Mouse (Mus musculus): ENCODE results near the gene Sh3bgrl2. TPM values are rescaled to one million over a fixed set of nuclear protein-coding genes. Genes with fewer than 3 reads are reported as not detected.
A peak's percentile ranks its signal among the peaks of the same experiment; 100 is the strongest.
"Not testable (repeated sequence)": the region's sequence is repeated elsewhere in the genome, so short reads cannot be mapped to it uniquely, and the experiment has no call there.

Gene Sh3bgrl2
- polyA plus RNA-seq (2012; rRNA removed) = 13.8 and 14.3 TPM in 2 replicates

DNA sequence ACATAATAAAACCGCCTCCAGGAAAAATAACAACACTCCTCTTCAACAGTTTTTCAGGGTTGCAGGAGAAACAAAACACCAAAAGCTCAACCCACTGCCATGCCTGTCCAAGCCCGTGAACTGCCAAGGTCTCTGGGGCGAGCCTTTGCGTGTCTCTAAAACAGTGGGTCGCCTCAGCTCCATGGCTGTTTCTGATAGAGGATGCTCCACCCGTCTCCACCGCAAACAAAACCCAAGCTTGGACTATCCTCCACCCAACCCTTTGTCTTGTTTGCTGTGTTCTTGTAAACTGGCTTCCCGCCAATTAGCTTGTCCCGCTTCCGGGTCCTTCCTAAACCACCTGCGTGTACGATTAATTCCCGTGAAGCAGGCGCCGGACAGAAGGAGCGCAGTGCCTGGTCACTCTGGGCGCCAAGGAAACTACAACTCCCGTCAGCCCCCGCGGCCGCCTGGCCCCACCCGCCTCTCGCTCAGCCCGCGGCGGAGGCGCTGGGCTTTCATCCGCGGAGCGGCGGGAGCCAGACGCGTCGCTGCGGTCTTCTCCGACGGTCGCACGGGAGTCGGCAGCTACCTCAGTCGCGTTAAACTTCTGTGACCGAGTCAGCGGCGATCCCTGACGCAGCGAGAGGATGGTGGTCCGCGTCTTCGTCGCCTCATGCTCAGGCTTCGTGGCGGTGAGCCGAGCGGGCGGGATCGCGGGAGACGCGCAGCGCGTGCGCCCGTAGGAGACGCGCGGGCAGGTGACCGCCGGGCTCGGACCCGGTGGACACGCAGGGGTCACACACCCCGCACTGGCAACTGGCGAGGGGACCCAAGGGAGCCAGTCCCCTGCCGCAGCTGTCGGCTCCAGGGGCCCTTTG, at the start of gene Sh3bgrl2:
Sh3bgrl2 (plus strand) TSS at position 498 of the 860 bp plus-strand sequence.
- no peak within 1 kb of the TSS; the same call in 1 of the 2 replicates for H3K27ac ChIP-seq (ENCODE audit: insufficient read depth, low read length)

DNA sequence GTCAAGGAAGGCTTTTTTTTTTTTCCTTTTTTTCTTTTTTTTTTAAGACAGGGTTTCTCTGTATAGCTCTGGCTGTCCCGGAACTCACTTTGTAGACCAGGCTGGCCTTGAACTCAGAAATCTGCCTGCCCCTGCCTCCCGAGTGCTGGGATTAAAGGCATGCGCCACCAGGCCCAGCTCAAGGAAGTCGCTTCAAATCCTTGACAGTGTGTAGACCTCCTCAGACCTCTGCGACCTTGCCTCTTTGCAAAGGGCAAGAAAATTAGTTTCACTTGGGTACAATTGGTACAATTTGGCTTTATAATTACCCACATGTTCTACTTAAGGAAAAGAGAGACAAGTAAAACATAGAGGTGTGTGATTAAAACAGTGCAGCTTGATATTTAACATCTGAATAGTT, 29.0 kb upstream of the Sh3bgrl2 start:
- H3K27ac ChIP-seq (ENCODE audit: insufficient read depth, low read length); H3K4me3 ChIP-seq (ENCODE audit: insufficient read depth, low read length); H3K4me1 ChIP-seq (ENCODE audit: control insufficient read depth, insufficient read depth, low read length): not testable (repeated sequence)

More for the DNA sequence above, at the start of gene Sh3bgrl2:
- H3K4me1 ChIP-seq (ENCODE audit: control insufficient read depth, insufficient read depth, low read length) = no peaks in the 10 kb centered on the region; the same call in 1 of the 2 replicates
- TF ChIP-seq CTCF (IDR thresholded peaks at IDR 0.05; ENCODE audit: extremely low read depth, insufficient read depth, low read length) (no peak), POLR2A (IDR thresholded peaks at IDR 0.05; ENCODE audit: extremely low read depth, insufficient read depth, low read length) (peak; percentile 79; the same call in 1 of the 2 replicates)
- H3K4me3 ChIP-seq (ENCODE audit: insufficient read depth, low read length) = peak within 1 kb of the TSS; percentile 81

DNA sequence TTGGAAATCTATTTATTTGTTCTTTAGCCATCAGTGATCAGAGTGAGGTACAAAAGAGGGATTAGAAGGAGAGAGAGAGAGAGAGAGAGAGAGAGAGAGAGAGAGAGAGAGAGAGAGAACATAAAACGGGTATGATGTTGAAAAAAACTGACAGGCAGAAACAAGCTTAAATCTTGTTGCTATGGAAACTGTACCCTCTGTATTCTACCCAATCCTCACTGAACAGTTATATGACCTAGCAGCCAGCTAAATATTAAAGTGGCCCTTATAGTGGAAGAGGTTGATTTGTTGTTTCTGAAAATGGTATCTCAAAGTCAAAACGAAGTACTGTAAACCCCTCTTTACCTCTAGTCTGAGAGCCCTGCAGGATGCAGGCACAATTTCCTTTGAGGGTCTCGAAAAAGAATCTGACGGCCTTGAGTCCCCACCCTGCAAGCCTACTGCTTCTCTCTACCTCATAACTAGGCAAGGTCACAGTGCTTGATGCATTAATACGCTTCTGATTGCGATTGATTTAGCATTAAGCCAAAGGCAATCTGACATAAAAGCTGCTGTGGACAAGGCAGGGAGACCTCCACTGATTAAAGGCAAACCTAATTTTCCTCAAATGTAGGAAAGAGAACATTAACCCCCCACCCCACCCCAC, 28.5 kb upstream of the Sh3bgrl2 start:
- H3K4me1 ChIP-seq (ENCODE audit: control insufficient read depth, insufficient read depth, low read length) = no peaks in the 10 kb centered on the region
- no peak overlapping the region for H3K4me3 ChIP-seq (ENCODE audit: insufficient read depth, low read length)
- no peak overlapping the region for H3K27ac ChIP-seq (ENCODE audit: insufficient read depth, low read length)
- TF ChIP-seq CTCF (IDR thresholded peaks at IDR 0.05; ENCODE audit: extremely low read depth, insufficient read depth, low read length) (no peak), POLR2A (IDR thresholded peaks at IDR 0.05; ENCODE audit: extremely low read depth, insufficient read depth, low read length) (no peak)

DNA sequence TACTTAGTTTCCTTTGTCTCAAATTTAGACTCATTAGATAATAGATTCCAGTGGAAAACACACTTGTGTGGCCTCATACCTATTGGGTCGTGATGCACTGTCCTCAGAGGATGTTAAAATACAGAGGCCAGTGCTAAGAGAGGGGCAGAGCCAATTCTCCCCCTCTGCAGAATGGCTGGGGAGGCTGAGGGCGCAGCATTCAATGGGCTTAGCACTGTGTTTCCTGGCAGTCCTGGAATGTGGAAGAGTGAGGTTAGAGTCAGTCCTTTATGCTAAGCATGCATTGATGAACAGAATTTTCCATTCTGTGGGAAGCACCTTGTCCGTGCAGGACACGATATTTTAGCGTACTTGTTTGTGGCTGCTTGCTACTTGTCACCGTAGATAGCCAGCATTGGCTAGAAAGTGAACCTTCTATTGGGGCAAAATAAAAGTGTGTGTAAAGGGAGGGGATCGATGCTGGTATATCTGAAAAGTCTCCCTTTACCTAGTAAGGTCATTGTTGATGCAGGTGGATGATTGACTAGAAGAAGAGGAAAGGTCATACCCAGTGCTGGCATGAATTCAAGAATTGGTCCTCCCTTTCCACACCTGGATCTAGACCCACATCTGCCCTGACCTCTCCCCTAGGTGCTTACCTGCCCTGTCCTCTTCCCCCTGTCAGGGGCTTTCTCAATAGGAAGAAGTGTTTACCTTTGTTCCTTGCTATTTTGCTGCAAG, 20.6 kb upstream of the Sh3bgrl2 start:
- TF ChIP-seq CTCF (IDR thresholded peaks at IDR 0.05; ENCODE audit: extremely low read depth, insufficient read depth, low read length) (no peak), POLR2A (IDR thresholded peaks at IDR 0.05; ENCODE audit: extremely low read depth, insufficient read depth, low read length) (no peak)
- Histone ChIP-seq H3K27ac (ENCODE audit: insufficient read depth, low read length) (no peak overlapping the region), H3K4me1 (ENCODE audit: control insufficient read depth, insufficient read depth, low read length) (no peaks in the 10 kb centered on the region), H3K4me3 (ENCODE audit: insufficient read depth, low read length) (no peak overlapping the region)

DNA sequence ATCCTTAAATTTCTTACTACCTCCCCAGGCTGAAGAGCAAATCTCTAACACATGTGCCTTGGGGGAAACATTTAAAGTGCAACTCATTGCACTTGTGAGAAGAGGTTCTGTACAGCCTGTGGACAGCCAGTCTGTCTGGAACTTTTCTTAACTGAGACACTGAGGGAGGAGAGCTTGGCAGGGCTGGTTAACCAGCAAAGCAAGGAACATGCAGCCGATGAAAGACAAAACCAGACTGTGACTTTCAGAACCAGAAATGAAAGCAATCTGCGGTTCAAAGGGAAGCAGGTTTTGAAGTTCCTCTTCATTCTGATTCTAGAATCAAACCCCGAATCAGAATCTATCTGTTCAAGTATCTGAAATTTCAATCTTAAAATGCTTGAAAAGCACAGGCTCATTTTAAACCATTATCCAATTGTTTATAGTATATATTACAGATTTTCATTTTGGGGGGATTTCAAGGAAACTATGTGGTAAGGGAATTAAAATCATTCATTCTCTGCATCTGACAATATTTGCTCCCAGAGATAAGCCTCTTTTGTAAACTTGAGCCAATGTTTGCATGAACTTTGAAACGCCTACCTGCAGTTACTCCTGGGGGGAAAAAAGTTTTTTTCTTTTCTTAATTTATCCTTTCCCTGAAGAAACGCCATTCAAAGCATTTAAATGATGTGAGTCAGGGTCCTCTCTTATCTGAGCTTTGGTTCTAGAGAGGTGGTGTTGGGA, 14.9 kb upstream of the Sh3bgrl2 start:
- Histone ChIP-seq H3K4me3 (ENCODE audit: insufficient read depth, low read length) (no peak overlapping the region), H3K27ac (ENCODE audit: insufficient read depth, low read length) (no peak overlapping the region), H3K4me1 (ENCODE audit: control insufficient read depth, insufficient read depth, low read length) (no peaks in the 10 kb centered on the region)
- TF ChIP-seq POLR2A (IDR thresholded peaks at IDR 0.05; ENCODE audit: extremely low read depth, insufficient read depth, low read length) = no peak
- TF ChIP-seq CTCF (IDR thresholded peaks at IDR 0.05; ENCODE audit: extremely low read depth, insufficient read depth, low read length) = no peak

DNA sequence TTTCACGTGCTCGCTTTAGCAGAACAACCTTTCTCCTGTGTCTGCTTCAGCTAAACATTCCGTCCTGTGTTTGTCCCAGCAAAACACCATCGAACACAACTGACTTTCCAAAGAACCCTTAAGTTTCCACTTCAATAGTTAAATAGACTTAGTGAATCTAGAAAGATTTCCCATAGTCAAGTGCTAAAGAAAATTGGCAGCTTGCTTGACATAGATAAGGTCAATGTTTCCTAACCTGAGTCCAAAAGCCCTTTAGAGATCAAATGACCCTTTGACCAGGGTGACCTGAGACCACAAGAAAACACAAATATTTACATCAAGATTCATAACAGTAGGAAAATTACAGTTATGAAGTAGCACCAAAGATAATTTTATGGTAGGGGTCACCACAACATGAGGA, 11.2 kb upstream of the Sh3bgrl2 start:
- TF ChIP-seq POLR2A (IDR thresholded peaks at IDR 0.05; ENCODE audit: extremely low read depth, insufficient read depth, low read length) (no peak), CTCF (IDR thresholded peaks at IDR 0.05; ENCODE audit: extremely low read depth, insufficient read depth, low read length) (no peak)
- Histone ChIP-seq H3K4me1 (ENCODE audit: control insufficient read depth, insufficient read depth, low read length) (no peaks in the 10 kb centered on the region), H3K4me3 (ENCODE audit: insufficient read depth, low read length) (no peak overlapping the region), H3K27ac (ENCODE audit: insufficient read depth, low read length) (no peak overlapping the region)

DNA sequence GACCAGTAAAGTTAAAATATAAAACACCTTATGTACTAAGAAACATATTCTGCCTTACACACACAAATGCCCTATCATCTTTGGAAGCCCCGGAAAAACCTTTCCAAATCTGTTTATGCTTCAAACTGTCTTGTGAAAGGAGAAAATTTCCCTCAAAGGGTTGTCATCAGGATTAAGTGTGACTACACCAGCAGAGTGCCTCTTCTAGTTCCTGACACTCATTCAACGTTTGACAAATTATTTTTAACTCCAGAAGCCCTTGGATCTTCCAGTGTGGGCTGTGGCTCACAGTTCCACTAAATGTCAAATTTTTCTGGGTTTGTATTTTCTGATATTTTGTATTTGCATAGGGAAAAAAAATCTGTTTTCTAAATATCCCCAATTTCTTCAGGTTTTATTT, 10.6 kb upstream of the Sh3bgrl2 start:
- Histone ChIP-seq H3K4me1 (ENCODE audit: control insufficient read depth, insufficient read depth, low read length) (no peaks in the 10 kb centered on the region), H3K27ac (ENCODE audit: insufficient read depth, low read length) (no peak overlapping the region), H3K4me3 (ENCODE audit: insufficient read depth, low read length) (no peak overlapping the region)
- no peak for TF ChIP-seq CTCF (IDR thresholded peaks at IDR 0.05; ENCODE audit: extremely low read depth, insufficient read depth, low read length)
- no peak for TF ChIP-seq POLR2A (IDR thresholded peaks at IDR 0.05; ENCODE audit: extremely low read depth, insufficient read depth, low read length)

DNA sequence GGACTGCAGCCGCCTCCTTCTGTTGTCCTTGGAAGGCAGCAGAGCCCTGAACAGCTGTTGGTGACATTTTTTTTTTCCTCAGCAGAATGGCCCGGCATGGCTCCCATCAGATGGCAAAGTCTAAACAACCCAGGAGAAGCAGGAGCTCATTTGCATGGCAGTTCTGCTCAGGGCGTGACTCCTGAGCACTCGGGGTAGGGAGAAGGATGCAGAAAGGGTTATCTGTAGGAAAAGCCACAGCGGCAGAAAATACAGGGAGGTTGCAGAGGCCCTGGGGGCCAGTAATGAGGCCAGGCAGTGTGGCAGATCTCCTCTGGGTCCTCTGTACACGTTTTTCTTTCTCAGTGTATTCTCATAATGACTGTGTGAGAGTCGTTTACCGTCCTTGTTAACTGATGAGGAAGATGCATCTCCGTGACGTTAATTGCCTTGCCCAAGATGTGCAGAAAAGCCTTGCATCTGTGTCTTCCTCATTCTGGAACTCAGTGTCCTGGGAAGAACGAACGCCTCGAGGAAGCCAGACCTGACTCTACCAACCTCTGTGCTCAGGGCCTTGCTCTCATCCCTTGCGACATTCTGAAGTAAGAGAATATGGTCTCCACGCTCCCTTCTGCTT, 10.1 kb upstream of the Sh3bgrl2 start:
- no peak for TF ChIP-seq CTCF (IDR thresholded peaks at IDR 0.05; ENCODE audit: extremely low read depth, insufficient read depth, low read length)
- no peak for TF ChIP-seq POLR2A (IDR thresholded peaks at IDR 0.05; ENCODE audit: extremely low read depth, insufficient read depth, low read length)
- Histone ChIP-seq H3K4me3 (ENCODE audit: insufficient read depth, low read length) (no peak overlapping the region), H3K27ac (ENCODE audit: insufficient read depth, low read length) (no peak overlapping the region), H3K4me1 (ENCODE audit: control insufficient read depth, insufficient read depth, low read length) (no peaks in the 10 kb centered on the region)
